Mouse (Mus musculus): Measurements from ENCODE around the gene Dnah14.
A peak's percentile ranks its signal among the peaks of the same experiment; 100 is the strongest.

Dnah14 gene

DNA sequence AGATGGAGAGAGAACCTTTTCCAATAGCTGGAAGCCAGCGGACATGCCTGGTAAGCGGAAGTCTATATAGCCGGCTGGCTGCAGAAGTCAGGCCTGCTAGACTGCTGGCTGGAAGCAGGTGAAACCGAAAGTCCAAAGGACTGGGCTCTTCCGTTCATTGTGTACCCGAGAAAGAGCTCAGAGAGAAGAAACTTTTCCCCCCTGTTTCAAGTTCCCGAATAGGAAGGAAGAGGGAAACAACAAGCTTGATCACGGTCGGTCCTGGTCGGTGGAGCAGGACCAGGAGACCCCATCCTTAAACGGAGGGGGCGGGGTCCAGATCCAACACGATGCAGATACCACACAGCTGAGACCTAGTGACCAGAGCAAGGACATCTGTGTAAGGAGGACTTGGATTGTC, 276.1 kb downstream of the Dnah14 start:
- peak; percentile 79 for DNase-seq (ENCODE audit: low read depth)

- peak; percentile 89 for DNase-seq (ENCODE audit: low read depth)
These were observed 276.9 kb downstream of the Dnah14 start for GRCm38 (mm10) chr1:181853081-181853736.

- DNase-seq (ENCODE audit: low read depth), result no peak
These were observed 278.5 kb downstream of the Dnah14 start for GRCm38 (mm10) chr1:181854829-181855228.

DNA sequence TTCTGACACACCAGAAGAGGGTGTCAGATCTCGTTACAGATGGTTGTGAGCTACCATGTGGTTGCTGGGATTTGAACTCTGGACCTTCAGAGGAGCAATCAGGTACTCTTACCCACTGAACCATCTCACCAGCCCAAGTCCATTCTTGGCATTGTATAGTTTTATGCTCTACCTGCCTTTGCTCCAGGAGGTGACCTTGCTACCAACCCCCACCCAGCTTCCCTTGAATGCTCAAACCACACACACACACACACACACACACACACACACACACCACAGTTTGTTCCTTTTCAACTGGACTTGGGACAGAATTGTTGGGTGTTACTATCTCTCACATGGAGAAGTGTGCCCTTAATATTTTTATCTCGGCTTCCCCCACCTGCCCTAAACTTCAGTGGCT, 280.0 kb downstream of the Dnah14 start:
- no peak for DNase-seq (ENCODE audit: low read depth)

- peak; percentile 93 for DNase-seq (ENCODE audit: low read depth)
These were observed 284.3 kb downstream of the Dnah14 start for GRCm38 (mm10) chr1:181860659-181861058.

GRCm38 (mm10) chr1:181861181-181861902, 285.0 kb downstream of the Dnah14 start:
- DNase-seq (ENCODE audit: low read depth), result peak; percentile 72

- peak; percentile 27 for DNase-seq (ENCODE audit: low read depth)
These were observed 286.5 kb downstream of the Dnah14 start for GRCm38 (mm10) chr1:181862676-181863374.

GRCm38 (mm10) chr1:181863431-181863830, 287.1 kb downstream of the Dnah14 start:
- DNase-seq (ENCODE audit: low read depth), result no peak
